Mouse (Mus musculus): Measurements from ENCODE around the gene Fubp1.

- TF ChIP-seq CTCF (IDR thresholded peaks at IDR 0.05) (no peak), EP300 (IDR thresholded peaks at IDR 0.05) (no peak)
Measured at GRCm38 (mm10) chr3:152199125-152199524, 11.1 kb upstream of the Fubp1 start.
